Mouse (Mus musculus) liver, postnatal 0 days (tissue): Measurements from ENCODE around the gene Pde1c. TPM values are rescaled to one million over a fixed set of nuclear protein-coding genes. Genes with fewer than 3 reads are reported as not detected.
A peak's percentile ranks its signal among the peaks of the same experiment; 100 is the strongest.

Experiments used
- ATAC-seq: fragments of 200-750 bp; cut with Nextera tagmentation; 2 replicates; pipeline ENCODE4 v1.8.0; 2017; ENCODE audit warnings: mild to moderate bottlenecking, moderate library complexity
- DNase-seq: peaks from one replicate; pipeline ENCODE4 v3.0.0-alpha.2; 2016
- H3K27ac ChIP-seq: fragments of 300-500 bp; sonication (generic); 2 replicates; pipeline ENCODE4 v1.5.1; 2014; ENCODE audit warnings: antibody characterized with exemption, moderate library complexity, mild to moderate bottlenecking, low read depth
- H3K27me3 ChIP-seq: fragments of 300-500 bp; sonication (generic); 2 replicates; pipeline ENCODE4 v1.6.1; 2014; ENCODE audit warnings: low read length, control low read depth, mixed read lengths; ENCODE audit not compliant: insufficient read depth
- H3K36me3 ChIP-seq: fragments of 300-500 bp; sonication (generic); replicated peaks from 2 replicates; pipeline ENCODE4 v1.6.1; 2014; ENCODE audit warnings: mild to moderate bottlenecking, control low read depth, low read length, moderate library complexity, mixed read lengths; ENCODE audit not compliant: insufficient read depth
- H3K4me1 ChIP-seq: fragments of 300-500 bp; sonication (generic); 2 replicates; pipeline ENCODE4 v1.6.1; 2014; ENCODE audit warnings: antibody characterized with exemption, mild to moderate bottlenecking, control low read depth; ENCODE audit not compliant: insufficient read depth
- H3K4me2 ChIP-seq: fragments of 300-500 bp; sonication (generic); 2 replicates; pipeline ENCODE4 v1.6.1; 2014; ENCODE audit warnings: low read depth, mild to moderate bottlenecking, low read length, moderate library complexity, mixed read lengths
- H3K4me3 ChIP-seq: fragments of 300-500 bp; sonication (generic); 2 replicates; pipeline ENCODE4 v1.5.1; 2014; ENCODE audit warnings: low read depth, low read length
- H3K9ac ChIP-seq: fragments of 300-500 bp; sonication (generic); replicated peaks from 2 replicates; pipeline ENCODE4 v1.6.1; 2014; ENCODE audit warnings: mild to moderate bottlenecking, moderate library complexity
- H3K9me3 ChIP-seq: fragments of 300-500 bp; sonication (generic); 2 replicates; pipeline ENCODE4 v1.6.1; 2016; ENCODE audit warnings: mild to moderate bottlenecking, control low read depth, low read length, mixed read lengths
- CTCF ChIP-seq: sonication (generic); IDR thresholded peaks from 2 replicates; pipeline ENCODE4 v1.5.1; 2016; ENCODE audit warnings: antibody characterized with exemption, low read depth
- EP300 ChIP-seq: IDR thresholded peaks from 2 replicates; pipeline ENCODE4 v1.6.1; 2016; ENCODE audit warnings: antibody characterized with exemption, low read depth, mild to moderate bottlenecking
- WGBS: fragments of 180-500 bp; shearing (Covaris S2); extraction: QIAGEN DNeasy Blood & Tissue Kit; methylation state at CpG from one replicate; pipeline ENCODE4 v1.1.7; 2014; ENCODE audit not compliant: insufficient replicate concordance; 5-methylcytosine and 5-hydroxymethylcytosine counted together
- polyA plus RNA-seq: library from polyadenylated mRNA; unstranded; fragments of >200 nt; fragmentation: Nextera tagmentation; extraction: Ambion mirVana; gene quantifications from 2 replicates; pipeline ENCODE4 v1.2.1, GENCODE M21; 2015

The Pde1c gene
- polyA plus RNA-seq, 1 experiment from 2014 or later, result 0.39 TPM

DNA sequence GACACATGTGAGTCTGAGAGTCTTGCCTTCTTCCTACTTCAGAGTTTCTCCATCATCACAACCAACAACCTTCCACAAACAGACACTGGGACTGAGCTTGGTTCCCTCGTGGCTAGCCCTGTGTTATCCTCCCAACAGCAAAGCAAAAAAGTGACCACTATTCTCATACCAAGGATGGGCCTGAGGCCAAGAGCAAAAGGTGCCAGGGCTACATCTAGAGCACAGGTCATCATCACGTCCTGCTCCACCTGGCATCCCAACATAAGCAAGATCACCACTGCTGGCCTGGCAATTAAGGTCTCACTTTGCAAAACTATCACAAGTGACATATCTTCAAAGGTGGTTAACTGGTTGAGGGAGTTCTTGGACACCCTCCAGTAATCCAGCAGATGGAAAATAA, 8.0 kb downstream of the Pde1c start:
- no peak overlapping the region for H3K27ac ChIP-seq
- no peaks in the 10 kb centered on the region for H3K27me3 ChIP-seq
- WGBS, result 70% methylated on average over 2 of the region's 2 CpGs
- H3K9ac ChIP-seq, result no peak overlapping the region
- H3K36me3 ChIP-seq, result no peaks in the 10 kb centered on the region
- no peaks in the 10 kb centered on the region for H3K9me3 ChIP-seq
- no peak for TF ChIP-seq CTCF
- TF ChIP-seq EP300, result no peak
- H3K4me1 ChIP-seq, result no peaks in the 10 kb centered on the region
- H3K4me3 ChIP-seq, result no peak overlapping the region
- no peak for ATAC-seq
- no peak for DNase-seq
- H3K4me2 ChIP-seq, result no peak overlapping the region

GRCm38 (mm10) chr6:56560474-56560888, 8.4 kb downstream of the Pde1c start:
- DNase-seq (no peak), ATAC-seq (no peak)
- Histone ChIP-seq H3K36me3 (no peaks in the 10 kb centered on the region), H3K9me3 (no peaks in the 10 kb centered on the region), H3K4me1 (no peaks in the 10 kb centered on the region), H3K9ac (no peak overlapping the region), H3K4me3 (no peak overlapping the region), H3K27ac (no peak overlapping the region), H3K4me2 (no peak overlapping the region), H3K27me3 (no peaks in the 10 kb centered on the region)
- TF ChIP-seq CTCF (no peak), EP300 (no peak)
- WGBS, result 70% methylated on average over 2 of the region's 2 CpGs

GRCm38 (mm10) chr6:56558711-56559110, 10.2 kb downstream of the Pde1c start:
- no peaks in the 10 kb centered on the region for H3K27me3 ChIP-seq
- ATAC-seq (no peak), DNase-seq (no peak)
- H3K36me3 ChIP-seq, result no peaks in the 10 kb centered on the region
- H3K4me1 ChIP-seq, result no peaks in the 10 kb centered on the region
- no peak overlapping the region for H3K27ac ChIP-seq
- H3K4me2 ChIP-seq, result no peak overlapping the region
- H3K4me3 ChIP-seq, result no peak overlapping the region
- WGBS, result 91% methylated on average over 2 of the region's 2 CpGs
- H3K9ac ChIP-seq, result no peak overlapping the region
- H3K9me3 ChIP-seq, result no peaks in the 10 kb centered on the region
- TF ChIP-seq CTCF (no peak), EP300 (no peak)

GRCm38 (mm10) chr6:56555848-56556247, 13.1 kb downstream of the Pde1c start:
- Histone ChIP-seq H3K27ac (no peak overlapping the region), H3K9me3 (no peaks in the 10 kb centered on the region), H3K9ac (no peak overlapping the region), H3K27me3 (no peaks in the 10 kb centered on the region), H3K36me3 (no peaks in the 10 kb centered on the region), H3K4me3 (no peak overlapping the region), H3K4me2 (no peak overlapping the region), H3K4me1 (no peaks in the 10 kb centered on the region)
- DNase-seq, result no peak
- TF ChIP-seq CTCF, result no peak
- no peak for TF ChIP-seq EP300
- WGBS, result 67% methylated on average over 3 of the region's 3 CpGs
- ATAC-seq, result no peak

DNA sequence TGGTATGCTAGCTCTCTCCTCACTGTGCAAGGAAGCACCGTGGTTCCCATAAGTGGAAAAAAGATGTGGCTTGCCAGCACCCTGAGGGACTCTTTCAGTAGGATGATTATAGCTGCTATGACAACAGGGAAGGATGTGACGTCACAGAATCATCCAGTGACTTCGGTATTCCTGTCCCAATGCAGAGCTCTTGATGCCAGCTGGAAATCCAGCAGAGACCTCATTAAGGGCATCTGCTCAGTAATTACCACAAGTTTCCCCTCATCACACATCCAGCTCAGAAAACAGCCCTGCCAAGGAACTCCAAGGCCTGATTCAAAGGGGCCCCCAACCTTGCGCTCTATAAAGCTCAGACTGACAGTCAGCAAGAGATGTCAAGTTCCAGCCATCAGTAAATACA, 13.5 kb downstream of the Pde1c start:
- no peak for DNase-seq
- H3K4me2 ChIP-seq, result no peak overlapping the region
- no peaks in the 10 kb centered on the region for H3K36me3 ChIP-seq
- 56% methylated on average over 4 of the region's 4 CpGs for WGBS
- no peaks in the 10 kb centered on the region for H3K9me3 ChIP-seq
- no peak for ATAC-seq
- H3K4me1 ChIP-seq, result no peaks in the 10 kb centered on the region
- no peak overlapping the region for H3K27ac ChIP-seq
- no peak overlapping the region for H3K9ac ChIP-seq
- TF ChIP-seq CTCF, result no peak
- TF ChIP-seq EP300, result no peak
- H3K4me3 ChIP-seq, result no peak overlapping the region
- no peaks in the 10 kb centered on the region for H3K27me3 ChIP-seq

DNA sequence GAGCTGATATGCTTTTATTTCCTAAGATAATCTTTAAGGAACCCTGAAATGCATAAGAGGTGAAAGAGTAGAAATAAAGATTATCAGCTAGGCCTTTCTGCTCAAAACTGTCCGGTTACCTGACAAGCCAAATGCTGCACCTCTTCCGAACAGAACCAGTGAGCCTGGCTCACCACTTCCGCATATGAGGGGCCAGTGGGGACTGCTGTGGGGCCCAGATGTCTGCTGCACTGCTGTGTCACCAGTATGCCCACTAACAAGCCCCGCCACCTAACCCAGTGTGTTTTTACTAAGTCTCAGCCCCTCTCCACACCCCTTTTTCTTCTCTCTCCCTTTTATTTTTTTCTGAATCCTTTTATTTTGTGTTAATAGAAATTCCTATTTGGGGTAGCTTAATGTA, 17.9 kb downstream of the Pde1c start:
- no peak overlapping the region for H3K27ac ChIP-seq
- no peaks in the 10 kb centered on the region for H3K9me3 ChIP-seq
- TF ChIP-seq EP300, result no peak
- TF ChIP-seq CTCF, result no peak
- H3K4me2 ChIP-seq, result no peak overlapping the region
- H3K36me3 ChIP-seq, result no peaks in the 10 kb centered on the region
- H3K27me3 ChIP-seq, result no peaks in the 10 kb centered on the region
- no peak overlapping the region for H3K9ac ChIP-seq
- 46% methylated on average over 4 of the region's 4 CpGs for WGBS
- no peaks in the 10 kb centered on the region for H3K4me1 ChIP-seq
- ATAC-seq (no peak), DNase-seq (no peak)
- no peak overlapping the region for H3K4me3 ChIP-seq

GRCm38 (mm10) chr6:56540247-56540646, 28.7 kb downstream of the Pde1c start:
- Histone ChIP-seq H3K36me3 (no peaks in the 10 kb centered on the region), H3K27ac (no peak overlapping the region), H3K4me3 (no peak overlapping the region), H3K4me2 (peak overlapping the region; percentile 32; the same call in 1 of the 2 replicates), H3K27me3 (no peaks in the 10 kb centered on the region), H3K9ac (no peak overlapping the region), H3K4me1 (no peaks in the 10 kb centered on the region), H3K9me3 (no peaks in the 10 kb centered on the region)
- WGBS, result 54% methylated on average over 5 of the region's 5 CpGs
- ATAC-seq (peak; percentile 63), DNase-seq (no peak)
- TF ChIP-seq EP300, result no peak
- no peak for TF ChIP-seq CTCF
